Mouse (Mus musculus): Measurements from ENCODE around the gene Dnase1.

DNA sequence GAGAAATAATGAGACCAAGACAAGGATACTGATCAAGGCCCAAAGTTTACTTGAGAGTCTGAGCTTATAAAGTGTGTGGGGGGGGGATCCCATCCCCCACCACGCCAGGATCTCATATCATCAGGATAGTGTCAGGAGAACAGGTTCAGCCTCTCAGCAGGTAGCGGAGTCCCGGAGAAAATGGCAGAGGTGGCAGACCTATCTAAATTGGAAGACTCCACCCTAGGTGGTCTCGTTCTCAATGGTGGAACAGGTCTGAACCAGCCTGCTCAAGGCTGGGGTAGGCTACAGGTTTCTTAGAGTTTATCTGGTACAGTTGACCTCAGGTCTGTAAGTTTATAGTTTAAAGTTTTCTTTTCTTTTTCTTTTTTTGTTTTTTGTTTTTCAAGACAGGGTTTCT lies 14.0 kb upstream of the Dnase1 start:
- no peak for TF ChIP-seq ZNF384 (IDR thresholded peaks at IDR 0.05; ENCODE audit: low read depth, low read length)
- no peak for TF ChIP-seq ZC3H11A (IDR thresholded peaks at IDR 0.05; ENCODE audit: borderline replicate concordance, low read depth, low read length)
- TF ChIP-seq MAFK (IDR thresholded peaks at IDR 0.05; ENCODE audit: insufficient read depth, low read depth, low read length): no peak
